ENCODE assay signal across 23 mouse cellular contexts in genomic region chr6:117351846-117352245, GRCm38 (mm10).
DNase-seq lines count a peak whose midpoint lies in the region; ATAC-seq and TF ChIP-seq lines count a peak whose summit lies in the region.
"Had no signal": no experiment of that assay in that cellular context is flagged by ENCODE, and none has a peak within 500 bp of the region (broad histone marks: within the 10 kb centered on the region; RNA-seq: fewer than 3 reads in every experiment).

No protein-coding gene starts in this region.

- H3K27me3 ChIP-seq in limb, embryonic 14.5 days (ENCODE audit: control insufficient read depth, insufficient read depth, low read length): no peaks in the 10 kb centered on the region
- H3K27me3 ChIP-seq in limb, embryonic 10.5 days (ENCODE audit: low read depth, poor library complexity, severe bottlenecking): no peaks in the 10 kb centered on the region
- H3K27me3 ChIP-seq in C2C12 (ENCODE audit: control insufficient read depth, insufficient read depth, insufficient read length) (no peaks in the 10 kb centered on the region), Patski (no peaks in the 10 kb centered on the region)
- H3K27me3 ChIP-seq in forebrain, embryonic 16.5 days (replicated peaks; ENCODE audit: control insufficient read depth, insufficient read depth, low read length): no peaks in the 10 kb centered on the region
- H3K27me3 ChIP-seq: embryonic facial prominence, embryonic 13.5 days; forebrain, embryonic 12.5 days; forebrain, embryonic 15.5 days; hindbrain, embryonic 12.5 days; hindbrain, embryonic 15.5 days; intestine, embryonic 15.5 days had no signal

- no peaks in the 10 kb centered on the region for H3K4me1 ChIP-seq in limb, embryonic 14.5 days (ENCODE audit: control insufficient read depth, insufficient read depth, low read length)
- H3K4me1 ChIP-seq in limb, embryonic 10.5 days: no peaks in the 10 kb centered on the region
- H3K4me1 ChIP-seq in forebrain, embryonic 16.5 days (replicated peaks; ENCODE audit: control insufficient read depth, insufficient read depth, low read length): no peaks in the 10 kb centered on the region
- H3K4me1 ChIP-seq: embryonic facial prominence, embryonic 13.5 days; forebrain, embryonic 12.5 days; forebrain, embryonic 15.5 days; hindbrain, embryonic 12.5 days; hindbrain, embryonic 15.5 days; intestine, embryonic 15.5 days had no signal

- CTCF ChIA-PET in Patski (lab: Charles Lee): interaction anchor here (1.4 kb wide), 1 partner anchor 13 kb away, joined by 5 read pairs; no protein-coding TSS in a partner anchor

- TF ChIP-seq POLR2A in limb, embryonic 14.5 days (IDR thresholded peaks at IDR 0.05; ENCODE audit: borderline replicate concordance, extremely low read depth, insufficient read depth, insufficient read length): no peak

- H3K79me3 ChIP-seq in C2C12 (ENCODE audit: low read depth): no peaks in the 10 kb centered on the region

- WGBS in limb, embryonic 14.5 days: 59% methylated on average over 1 of the region's 1 CpGs
- 85% methylated on average over 1 of the region's 1 CpGs for WGBS in limb, embryonic 10.5 days
- WGBS in forebrain, embryonic 16.5 days: 88% methylated on average over 1 of the region's 1 CpGs

- no peak overlapping the region for H3ac ChIP-seq in C2C12 (ENCODE audit: control insufficient read depth, insufficient read length, low read depth)

- in situ Hi-C loops in Patski (cut with MboI; ENCODE audit: low pct_unique_long_range_greater_than_20kb): no loop called here

- no peak overlapping the region for H3K4me3 ChIP-seq in limb, embryonic 14.5 days (replicated peaks; ENCODE audit: low read length)
- no peak overlapping the region for H3K4me3 ChIP-seq in limb, embryonic 10.5 days
- H3K4me3 ChIP-seq in C2C12 (ENCODE audit: insufficient read depth, poor library complexity, severe bottlenecking): no peak overlapping the region
- H3K4me3 ChIP-seq in forebrain, embryonic 16.5 days (replicated peaks; ENCODE audit: low read length): no peak overlapping the region
- H3K4me3 ChIP-seq: embryonic facial prominence, embryonic 13.5 days; forebrain, embryonic 12.5 days; forebrain, embryonic 15.5 days; hindbrain, embryonic 12.5 days; hindbrain, embryonic 15.5 days; intestine, embryonic 15.5 days had no signal

- DNase-seq in limb, embryonic 14.5 days (ENCODE audit: low spot score): peak; percentile 40
- no peak for DNase-seq in limb, embryonic 10.5 days (ENCODE audit: low spot score)
- peak; percentile 38 for DNase-seq in Patski (ENCODE audit: low read depth, low spot score)
- DNase-seq in kidney, adult 9 months: no peak
- no peak for DNase-seq in spleen, adult 18-20 months
- DNase-seq: adrenal gland, adult 8-10 months; adrenal gland, postnatal 25 days; B cell, adult 2 months; cerebellum, adult 11-12 months; cerebellum, adult 8-10 months; gastrocnemius, postnatal 10 days; heart, adult 11 months; kidney, adult 18-20 months had no signal

- H3K27ac ChIP-seq in limb, embryonic 14.5 days (replicated peaks; ENCODE audit: low read depth, low read length): no peak overlapping the region
- no peak overlapping the region for H3K27ac ChIP-seq in limb, embryonic 10.5 days
- H3K27ac ChIP-seq in forebrain, embryonic 16.5 days (ENCODE audit: low read length): no peak overlapping the region
- H3K27ac ChIP-seq: embryonic facial prominence, embryonic 13.5 days; forebrain, embryonic 12.5 days; forebrain, embryonic 15.5 days; hindbrain, embryonic 12.5 days; hindbrain, embryonic 15.5 days; intestine, embryonic 15.5 days had no signal

- H3K4me2 ChIP-seq in limb, embryonic 14.5 days (replicated peaks; ENCODE audit: low read depth, low read length, severe bottlenecking): no peak overlapping the region
- no peak overlapping the region for H3K4me2 ChIP-seq in forebrain, embryonic 16.5 days (ENCODE audit: low read length)
- H3K4me2 ChIP-seq: embryonic facial prominence, embryonic 13.5 days; forebrain, embryonic 12.5 days; forebrain, embryonic 15.5 days; heart, embryonic 11.5 days; hindbrain, embryonic 12.5 days; hindbrain, embryonic 15.5 days; intestine, embryonic 15.5 days had no signal

- TF ChIP-seq CTCF in C2C12 (IDR thresholded peaks at IDR 0.05; ENCODE audit: control insufficient read depth, insufficient read depth, insufficient read length) (no peak), Patski (IDR thresholded peaks at IDR 0.05) (no peak)

- H3K9ac ChIP-seq in limb, embryonic 14.5 days (ENCODE audit: low read depth, low read length, severe bottlenecking): no peak overlapping the region
- H3K9ac ChIP-seq in forebrain, embryonic 16.5 days (replicated peaks; ENCODE audit: low read depth, low read length): no peak overlapping the region
- H3K9ac ChIP-seq: embryonic facial prominence, embryonic 13.5 days; forebrain, embryonic 12.5 days; forebrain, embryonic 15.5 days; hindbrain, embryonic 12.5 days; hindbrain, embryonic 15.5 days; intestine, embryonic 15.5 days had no signal

- POLR2A ChIA-PET in Patski (lab: Charles Lee): no interaction called here

- no peaks in the 10 kb centered on the region for H3K79me2 ChIP-seq in C2C12 (ENCODE audit: control insufficient read depth, insufficient read depth)

- ATAC-seq in limb, embryonic 14.5 days (ENCODE audit: low FRiP score, low read depth): no peak
- no peak for ATAC-seq in Patski
- ATAC-seq in forebrain, embryonic 16.5 days: no peak
- ATAC-seq: CD4-positive, CD25-positive, alpha-beta regulatory T cell, adult 4 months; forebrain, embryonic 15.5 days; intestine, embryonic 15.5 days had no signal

- no peaks in the 10 kb centered on the region for H3K36me3 ChIP-seq in limb, embryonic 14.5 days (ENCODE audit: control insufficient read depth, insufficient read depth, low read length)
- H3K36me3 ChIP-seq in limb, embryonic 10.5 days: no peaks in the 10 kb centered on the region
- no peaks in the 10 kb centered on the region for H3K36me3 ChIP-seq in C2C12 (ENCODE audit: control insufficient read depth, insufficient read depth)
- no peaks in the 10 kb centered on the region for H3K36me3 ChIP-seq in forebrain, embryonic 16.5 days (ENCODE audit: control insufficient read depth, insufficient read depth)
- H3K36me3 ChIP-seq: embryonic facial prominence, embryonic 13.5 days; forebrain, embryonic 12.5 days; forebrain, embryonic 15.5 days; hindbrain, embryonic 12.5 days; hindbrain, embryonic 15.5 days; intestine, embryonic 15.5 days had no signal

- no peaks in the 10 kb centered on the region for H3K9me3 ChIP-seq in limb, embryonic 14.5 days (ENCODE audit: control insufficient read depth, low read length)
- H3K9me3 ChIP-seq in limb, embryonic 10.5 days (replicated peaks): no peaks in the 10 kb centered on the region
- no peaks in the 10 kb centered on the region for H3K9me3 ChIP-seq in forebrain, embryonic 16.5 days (ENCODE audit: control insufficient read depth, low read length)
- H3K9me3 ChIP-seq: embryonic facial prominence, embryonic 13.5 days; forebrain, embryonic 12.5 days; forebrain, embryonic 15.5 days; hindbrain, embryonic 12.5 days; hindbrain, embryonic 15.5 days; intestine, embryonic 15.5 days had no signal

TF ChIP-seq in C2C12, 6 proteins besides CTCF, POLR2A, EP300 and RAD21:
- peak; percentile 12 for TF ChIP-seq CEBPB (IDR thresholded peaks at IDR 0.05; ENCODE audit: low read depth)
- no peak for TF ChIP-seq MYOG (IDR thresholded peaks at IDR 0.05; ENCODE audit: control insufficient read depth, extremely low read depth, insufficient read length)
- peak; percentile 43 for TF ChIP-seq FOSL1 (IDR thresholded peaks at IDR 0.05; ENCODE audit: insufficient read depth, low read length, poor library complexity, severe bottlenecking)

Comparison
In these comparisons a context has a peak if more than half of its experiments do, and no peak if none do; other contexts are left out.
1. DNase-seq: peak in limb, embryonic 14.5 days (single experiment) and Patski (single experiment); none in limb, embryonic 10.5 days (single experiment), kidney, adult 9 months (single experiment) and spleen, adult 18-20 months (0 of 2).